Mouse (Mus musculus) brain, embryonic 14.5 days (tissue): ENCODE measurements around the gene Hint3.

Experiments used
- CTCF ChIP-seq: fragments of 200-500 bp; IDR thresholded peaks from 2 replicates; pipeline ENCODE4 v1.5.1; 2012; ENCODE audit warnings: inconsistent platforms, mild to moderate bottlenecking, moderate library complexity, borderline replicate concordance; ENCODE audit not compliant: insufficient read depth, insufficient read length; ENCODE audit errors: extremely low read depth
- POLR2A ChIP-seq: fragments of 200-500 bp; IDR thresholded peaks from 2 replicates; pipeline ENCODE4 v1.6.1; 2012; ENCODE audit warnings: mild to moderate bottlenecking, inconsistent platforms, borderline replicate concordance; ENCODE audit not compliant: poor library complexity, insufficient read depth, insufficient read length, severe bottlenecking; ENCODE audit errors: extremely low read depth

- no peak for TF ChIP-seq POLR2A
- no peak for TF ChIP-seq CTCF
Measured at GRCm38 (mm10) chr10:30629977-30630376, 545 bp upstream of the Hint3 start.
